9 mouse cellular contexts compared by ENCODE assay signal in genomic region chr6:91679095-91679577, GRCm38 (mm10). TPM values are rescaled to one million over a fixed set of nuclear protein-coding genes. Genes with fewer than 3 reads are reported as not detected.
A peak's percentile ranks its signal among the peaks of the same experiment; 100 is the strongest.
DNase-seq lines count a peak whose midpoint lies in the region; ATAC-seq lines count a peak whose summit lies in the region.
"Had no signal": no experiment of that assay in that cellular context is flagged by ENCODE, and none has a peak within 500 bp of the region (broad histone marks: within the 10 kb centered on the region; RNA-seq: fewer than 3 reads in every experiment).

No protein-coding gene starts in this region.

- DNase-seq in layer of hippocampus, adult 18-20 months (ENCODE audit: low spot score in 2 of 2) = peak; percentile 37 to 57
- DNase-seq in layer of hippocampus, postnatal 25 days (ENCODE audit: extremely low spot score in 1 of 2, low spot score in 1 of 2) = no peak
- peak; percentile 56 for DNase-seq in ZHBTc4 (ENCODE audit: low read depth, low spot score)
- peak; percentile 77 for DNase-seq in heart, adult 8-10 months (ENCODE audit: low spot score)
- DNase-seq in layer of hippocampus, postnatal 36 days = peak; percentile 58 to 62
- DNase-seq in thymus, postnatal 0 days (ENCODE audit: low spot score) = peak; percentile 96

- no peak overlapping the region for H3K4me2 ChIP-seq in midbrain, embryonic 13.5 days (replicated peaks)
- H3K4me2 ChIP-seq: embryonic facial prominence, embryonic 15.5 days had no signal

- H3K9me3 ChIP-seq in midbrain, embryonic 13.5 days = no peaks in the 10 kb centered on the region
- H3K9me3 ChIP-seq: embryonic facial prominence, embryonic 15.5 days had no signal

- H3K36me3 ChIP-seq in midbrain, embryonic 13.5 days = no peaks in the 10 kb centered on the region
- H3K36me3 ChIP-seq: embryonic facial prominence, embryonic 15.5 days had no signal

- peak; percentile 52 for ATAC-seq in megakaryocyte-erythroid progenitor cell, adult 5-6 weeks (replicated peaks; ENCODE audit: low FRiP score, low TSS enrichment, poor library complexity, severe bottlenecking)
- no peak for ATAC-seq in midbrain, embryonic 13.5 days

- H3K27ac ChIP-seq in midbrain, embryonic 13.5 days = no peak overlapping the region
- H3K27ac ChIP-seq: embryonic facial prominence, embryonic 15.5 days had no signal

- H3K4me1 ChIP-seq in midbrain, embryonic 13.5 days (replicated peaks) = peaks cover 11% of the 10 kb centered on the region; the same call in 1 of the 2 replicates

- no peaks in the 10 kb centered on the region for H3K27me3 ChIP-seq in midbrain, embryonic 13.5 days
- H3K27me3 ChIP-seq: embryonic facial prominence, embryonic 15.5 days had no signal

- 76% methylated on average over 10 of the region's 10 CpGs for WGBS in midbrain, embryonic 13.5 days

- no peak overlapping the region for H3K4me3 ChIP-seq in midbrain, embryonic 13.5 days (replicated peaks)
- H3K4me3 ChIP-seq: embryonic facial prominence, embryonic 15.5 days had no signal

- H3K9ac ChIP-seq in midbrain, embryonic 13.5 days (replicated peaks) = no peak overlapping the region
- H3K9ac ChIP-seq: embryonic facial prominence, embryonic 15.5 days had no signal

RNA-seq across cellular contexts. Expression of gene Slc6a6, which starts 4.7 kb away (rescaled TPM):
- 100 to 1,000 TPM; 115 to 116 TPM for total RNA-seq in layer of hippocampus, adult 18-20 months (2021)
- total RNA-seq in layer of hippocampus, postnatal 25 days (2021) = 100 to 1,000 TPM; 104 to 168 TPM
- total RNA-seq in heart, adult 8-10 months (2022) = 100 to 1,000 TPM in 2 of 4 experiments, 10 to 100 TPM in 2; 91.8 to 114 (median 101) TPM
- total RNA-seq in layer of hippocampus, postnatal 36 days (2021) = 100 to 1,000 TPM; 116 to 118 TPM
- total RNA-seq in megakaryocyte-erythroid progenitor cell, adult 5-6 weeks (2014; fragmentation: Nextera tagmentation) = 34.0 and 48.8 TPM in 2 replicates
- 19.8 and 21.3 TPM in 2 replicates for total RNA-seq in megakaryocyte-erythroid progenitor cell, adult 5-6 weeks (2017)
- 43.0 and 63.3 TPM in 2 replicates for polyA plus RNA-seq in thymus, postnatal 0 days (2015; fragmentation: Nextera tagmentation; extraction: Ambion mirVana)
- polyA plus RNA-seq in midbrain, embryonic 13.5 days (2015; fragmentation: Nextera tagmentation; extraction: Ambion mirVana) = 84.4 and 89.8 TPM in 2 replicates

Comparison
In these comparisons a context has a peak if more than half of its experiments do, and no peak if none do; other contexts are left out.
1. DNase-seq: peak in layer of hippocampus, adult 18-20 months (2 of 2), ZHBTc4 (single experiment), heart, adult 8-10 months (single experiment), layer of hippocampus, postnatal 36 days (2 of 2) and thymus, postnatal 0 days (single experiment); none in layer of hippocampus, postnatal 25 days (0 of 2).